Mouse (Mus musculus): Measurements from ENCODE around the gene Ppp1r13l.

- peak; percentile 98 for TF ChIP-seq CTCF (IDR thresholded peaks at IDR 0.05; ENCODE audit: control insufficient read depth, insufficient read depth, insufficient replicate concordance, low read depth, low read length)
- no peak for TF ChIP-seq POLR2A (IDR thresholded peaks at IDR 0.05; ENCODE audit: control insufficient read depth, low read depth, low read length)
Measured at GRCm38 (mm10) chr7:19405417-19405816, 45.9 kb downstream of the Ppp1r13l start.

Data from testis, adult 2 months (tissue).